Mouse (Mus musculus) limb, embryonic 15.5 days (tissue): ENCODE measurements around the gene Ankrd26. TPM values are rescaled to one million over a fixed set of nuclear protein-coding genes. Genes with fewer than 3 reads are reported as not detected.
"Not testable (repeated sequence)": the region's sequence is repeated elsewhere in the genome, so short reads cannot be mapped to it uniquely, and the experiment has no call there.

ENCODE experiments used
- ATAC-seq: fragments of 200-750 bp; cut with Nextera tagmentation; 2 replicates; pipeline ENCODE4 v1.8.0; 2017; ENCODE audit warnings: low read depth, moderate TSS enrichment; ENCODE audit not compliant: insufficient number of reproducible peaks, low FRiP score, low TSS enrichment
- H3K27ac ChIP-seq: fragments of 300-500 bp; sonication (generic); 2 replicates; pipeline ENCODE4 v1.5.1; 2015; ENCODE audit warnings: moderate library complexity, mild to moderate bottlenecking, inconsistent platforms
- H3K27me3 ChIP-seq: fragments of 300-500 bp; sonication (generic); 2 replicates; pipeline ENCODE4 v1.6.1; 2015; ENCODE audit warnings: inconsistent platforms
- H3K36me3 ChIP-seq: fragments of 300-500 bp; sonication (generic); 2 replicates; pipeline ENCODE4 v1.6.1; 2015; ENCODE audit warnings: inconsistent platforms
- H3K4me1 ChIP-seq: fragments of 300-500 bp; sonication (generic); 2 replicates; pipeline ENCODE4 v1.6.1; 2015; ENCODE audit warnings: inconsistent platforms
- H3K4me2 ChIP-seq: fragments of 300-500 bp; sonication (generic); 2 replicates; pipeline ENCODE4 v1.6.1; 2015; ENCODE audit warnings: mild to moderate bottlenecking, inconsistent platforms
- H3K4me3 ChIP-seq: fragments of 300-500 bp; sonication (generic); 2 replicates; pipeline ENCODE4 v1.5.1; 2015; ENCODE audit warnings: mild to moderate bottlenecking, inconsistent platforms
- H3K9ac ChIP-seq: fragments of 300-500 bp; sonication (generic); 2 replicates; pipeline ENCODE4 v1.6.1; 2015; ENCODE audit warnings: inconsistent platforms
- H3K9me3 ChIP-seq: fragments of 300-500 bp; sonication (generic); 2 replicates; pipeline ENCODE4 v1.6.1; 2016; ENCODE audit warnings: inconsistent platforms
- WGBS: fragments of 180-500 bp; shearing (Covaris S2); methylation state at CpG from one replicate; pipeline ENCODE4 v1.1.7; 2015; 5-methylcytosine and 5-hydroxymethylcytosine counted together
- polyA plus RNA-seq: library from polyadenylated mRNA; unstranded; fragments of >200 nt; fragmentation: Nextera tagmentation; extraction: Ambion mirVana; gene quantifications from 2 replicates; pipeline ENCODE4 v1.2.1, GENCODE M21; 2015

The Ankrd26 gene
- polyA plus RNA-seq, result 12.0 and 12.6 TPM in 2 replicates

DNA sequence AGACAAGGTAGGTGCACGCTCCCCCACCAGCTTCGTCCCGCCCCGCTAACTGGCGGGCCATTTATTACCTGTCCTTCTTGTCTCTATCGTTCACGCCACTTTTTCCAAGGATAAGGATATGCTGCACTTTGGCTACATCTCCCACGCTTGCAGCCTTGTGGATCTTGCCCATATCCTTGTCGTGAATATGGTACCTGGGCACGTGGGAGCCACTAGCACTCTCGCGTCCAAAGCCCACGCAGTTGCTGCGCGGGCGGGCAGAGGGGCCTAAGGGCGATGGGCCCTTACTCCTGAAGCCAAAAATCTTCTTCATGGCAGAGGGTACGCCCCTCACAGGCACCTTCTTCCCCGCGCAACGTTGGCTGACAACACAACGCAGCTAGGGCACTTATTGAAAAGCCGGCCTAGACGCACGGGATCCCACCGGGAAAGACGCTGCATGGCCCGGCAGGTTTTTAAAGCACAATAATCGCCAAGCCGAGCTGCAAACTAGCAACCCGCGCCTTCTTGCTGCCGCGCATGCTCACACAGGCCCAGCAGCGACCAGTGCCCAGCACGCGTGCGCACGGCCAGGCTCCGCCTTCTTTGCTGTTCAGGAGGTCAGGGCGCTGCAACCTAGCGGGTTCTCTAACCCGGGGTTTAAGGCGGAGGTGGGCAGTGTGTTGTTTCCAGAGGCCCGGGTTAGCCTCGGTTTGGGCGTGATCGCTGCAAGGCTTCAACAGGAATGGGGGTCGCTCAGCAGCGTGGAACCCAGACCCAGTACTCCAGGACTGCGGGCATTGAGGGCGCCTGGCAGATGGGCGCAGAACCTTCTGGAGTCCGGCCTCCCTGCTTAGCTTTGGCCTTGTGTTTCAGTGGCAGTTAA, at the start of gene Ankrd26:
TSS of gene Ankrd26 (minus strand) at position 482 of the 865 bp plus-strand sequence.
- Histone ChIP-seq H3K4me1 (peaks cover 8% of the 10 kb centered on the region; the same call in 1 of the 2 replicates), H3K4me2 (peak within 1 kb of the TSS; percentile 83), H3K9me3 (no peaks in the 10 kb centered on the region), H3K27me3 (no peaks in the 10 kb centered on the region), H3K9ac (peak within 1 kb of the TSS; percentile 64), H3K4me3 (peak within 1 kb of the TSS; percentile 69), H3K27ac (peak within 1 kb of the TSS; percentile 85), H3K36me3 (peaks cover 15% of the 10 kb centered on the region)
- 4% methylated on average over 54 of the region's 54 CpGs for whole genome bisulfite sequencing
- peak; percentile 86 for ATAC-seq

DNA sequence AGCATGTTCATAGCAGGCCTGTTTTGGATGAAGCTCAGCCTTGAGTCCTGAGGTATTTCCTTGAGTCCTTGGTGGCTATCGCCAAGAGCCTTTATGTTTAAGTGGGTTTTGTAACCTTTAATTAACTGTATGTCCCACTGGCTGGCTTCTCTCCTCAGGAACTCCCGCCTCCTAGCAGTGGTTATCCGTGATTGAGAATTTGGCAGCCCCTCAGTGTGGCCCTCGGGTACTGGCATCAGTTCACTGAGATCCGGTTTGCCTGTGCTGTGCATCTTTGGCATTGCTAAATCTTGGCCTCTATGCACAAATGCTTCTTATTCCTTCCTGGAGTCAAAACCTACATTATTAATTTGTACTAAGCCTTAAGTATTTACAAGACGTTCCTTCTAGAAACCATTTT, 46.9 kb upstream of the Ankrd26 start:
- no peak for ATAC-seq
- no peak overlapping the region for H3K27ac ChIP-seq
- WGBS, result 78% methylated on average over 6 of the region's 6 CpGs
- H3K4me1 ChIP-seq, result no peaks in the 10 kb centered on the region
- H3K4me3 ChIP-seq, result no peak overlapping the region
- H3K9ac ChIP-seq, result no peak overlapping the region
- H3K9me3 ChIP-seq, result no peaks in the 10 kb centered on the region
- H3K27me3 ChIP-seq, result no peaks in the 10 kb centered on the region
- H3K36me3 ChIP-seq, result peaks cover 37% of the 10 kb centered on the region
- H3K4me2 ChIP-seq, result no peak overlapping the region

- H3K4me1 ChIP-seq, result no peaks in the 10 kb centered on the region
- H3K4me3 ChIP-seq, result no peak overlapping the region
- no peak for ATAC-seq
- 76% methylated on average over 7 of the region's 7 CpGs for WGBS
- no peaks in the 10 kb centered on the region for H3K27me3 ChIP-seq
- no peak overlapping the region for H3K9ac ChIP-seq
- peaks cover 37% of the 10 kb centered on the region for H3K36me3 ChIP-seq
- H3K9me3 ChIP-seq, result no peaks in the 10 kb centered on the region
- H3K4me2 ChIP-seq, result no peak overlapping the region
- no peak overlapping the region for H3K27ac ChIP-seq
These were observed 43.9 kb upstream of the Ankrd26 start for GRCm38 (mm10) chr6:118605974-118606373.

DNA sequence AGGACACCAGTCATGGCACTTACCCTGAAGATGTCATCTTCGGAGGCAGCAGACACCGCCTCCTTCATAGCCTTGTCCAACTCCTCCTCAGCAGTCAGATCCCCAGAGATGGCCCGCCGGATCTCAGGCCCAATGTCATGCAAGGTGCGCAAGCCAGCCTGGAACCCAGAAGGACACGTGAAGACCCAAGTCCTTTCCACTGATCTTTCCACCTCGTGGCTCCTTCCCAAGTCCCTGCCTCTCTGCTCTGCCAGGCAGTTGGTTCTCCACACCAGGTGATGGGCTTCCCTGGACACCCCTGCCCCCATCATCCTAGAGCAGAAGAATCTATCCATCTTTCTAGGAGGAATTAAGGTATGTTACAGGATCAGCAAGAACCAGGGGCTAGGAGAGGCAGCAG, 41.8 kb upstream of the Ankrd26 start:
- H3K36me3 ChIP-seq, result peaks cover 38% of the 10 kb centered on the region
- no peak overlapping the region for H3K4me3 ChIP-seq
- H3K9ac ChIP-seq, result no peak overlapping the region
- H3K9me3 ChIP-seq, result no peaks in the 10 kb centered on the region
- no peaks in the 10 kb centered on the region for H3K27me3 ChIP-seq
- no peaks in the 10 kb centered on the region for H3K4me1 ChIP-seq
- no peak for ATAC-seq
- H3K4me2 ChIP-seq, result no peak overlapping the region
- no peak overlapping the region for H3K27ac ChIP-seq
- 89% methylated on average over 7 of the region's 7 CpGs for WGBS

DNA sequence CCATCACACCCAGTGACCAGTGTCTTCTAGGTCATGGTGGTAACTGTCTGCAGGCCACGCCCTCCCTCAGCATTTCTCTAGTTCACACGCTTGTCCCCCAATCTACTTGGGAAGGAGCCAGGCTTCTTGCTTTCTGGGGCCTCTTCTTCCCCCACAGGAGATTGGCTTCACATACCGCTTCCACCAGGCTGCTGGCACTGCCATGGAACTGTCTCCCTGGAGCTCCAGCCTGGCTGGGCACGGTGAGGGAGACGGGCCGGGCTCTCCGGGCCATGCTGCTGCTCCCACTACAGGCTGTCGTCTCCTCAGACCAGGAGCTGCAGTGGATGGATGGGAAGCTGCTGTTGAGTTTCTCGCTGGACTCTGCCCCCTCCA, 33.6 kb upstream of the Ankrd26 start:
- no peak overlapping the region for H3K4me3 ChIP-seq
- no peak overlapping the region for H3K4me2 ChIP-seq
- H3K27me3 ChIP-seq, result peaks cover 11% of the 10 kb centered on the region; the same call in 1 of the 2 replicates
- 81% methylated on average over 9 of the region's 9 CpGs for WGBS
- peaks cover 12% of the 10 kb centered on the region for H3K4me1 ChIP-seq
- H3K36me3 ChIP-seq, result peaks cover 26% of the 10 kb centered on the region
- no peak for ATAC-seq
- no peak overlapping the region for H3K9ac ChIP-seq
- no peak overlapping the region for H3K27ac ChIP-seq
- H3K9me3 ChIP-seq, result no peaks in the 10 kb centered on the region

DNA sequence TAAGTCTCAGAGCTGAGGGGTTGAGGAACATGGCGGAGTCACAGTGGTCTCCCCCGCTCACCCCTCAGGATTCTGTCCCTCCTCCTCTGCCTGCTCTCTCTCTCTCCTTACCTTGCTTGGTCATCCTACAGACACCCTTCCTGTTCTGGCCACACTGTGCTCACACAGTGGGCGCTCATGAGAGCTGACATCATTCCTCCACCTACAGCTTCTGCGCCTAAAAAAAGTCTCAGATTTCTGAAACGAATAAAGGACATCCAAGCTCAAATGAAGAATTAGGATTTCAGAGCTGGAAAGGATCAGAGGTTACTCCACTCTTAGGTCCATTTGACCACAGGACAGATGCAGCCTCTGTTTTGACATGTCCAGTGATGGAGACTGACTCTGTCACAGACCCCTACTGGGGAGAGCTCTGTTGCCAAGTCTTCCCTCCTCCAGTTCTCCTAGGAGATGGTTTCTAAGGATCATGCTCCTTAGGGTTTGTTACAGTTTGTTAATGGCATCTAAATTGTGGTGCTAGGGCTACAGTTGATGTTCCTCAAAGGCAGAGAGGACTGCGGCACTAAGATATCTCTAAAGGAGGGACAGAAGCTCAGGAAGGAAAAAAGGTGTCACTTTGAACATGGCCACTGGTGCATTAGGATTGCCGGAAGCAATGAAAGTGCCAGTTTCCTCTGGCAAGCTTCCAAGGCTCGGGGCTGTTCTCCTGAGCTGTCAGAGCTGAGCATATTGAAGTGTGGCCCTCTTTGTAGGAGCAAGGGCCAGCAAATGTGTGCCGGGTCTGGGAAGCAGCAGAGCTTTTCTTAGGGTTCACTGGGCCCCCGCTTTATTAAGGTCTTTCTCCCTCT, 33.0 kb upstream of the Ankrd26 start:
- WGBS, result 77% methylated on average over 10 of the region's 10 CpGs
- no peak overlapping the region for H3K9ac ChIP-seq
- H3K36me3 ChIP-seq, result peaks cover 26% of the 10 kb centered on the region
- peaks cover 12% of the 10 kb centered on the region for H3K4me1 ChIP-seq
- H3K4me3 ChIP-seq, result no peak overlapping the region
- no peak for ATAC-seq
- H3K27ac ChIP-seq, result no peak overlapping the region
- no peak overlapping the region for H3K4me2 ChIP-seq
- no peaks in the 10 kb centered on the region for H3K9me3 ChIP-seq
- peaks cover 11% of the 10 kb centered on the region; the same call in 1 of the 2 replicates for H3K27me3 ChIP-seq

GRCm38 (mm10) chr6:118594070-118594469, 32.0 kb upstream of the Ankrd26 start:
- Histone ChIP-seq H3K9ac (no peak overlapping the region), H3K4me3 (peak overlapping the region; percentile 29), H3K36me3 (peaks cover 26% of the 10 kb centered on the region), H3K9me3 (no peaks in the 10 kb centered on the region), H3K27me3 (peaks cover 11% of the 10 kb centered on the region; the same call in 1 of the 2 replicates), H3K4me1 (peaks cover 12% of the 10 kb centered on the region), H3K27ac (no peak overlapping the region), H3K4me2 (peak overlapping the region; percentile 56)
- WGBS, result 40% methylated on average over 10 of the region's 10 CpGs
- no peak for ATAC-seq

DNA sequence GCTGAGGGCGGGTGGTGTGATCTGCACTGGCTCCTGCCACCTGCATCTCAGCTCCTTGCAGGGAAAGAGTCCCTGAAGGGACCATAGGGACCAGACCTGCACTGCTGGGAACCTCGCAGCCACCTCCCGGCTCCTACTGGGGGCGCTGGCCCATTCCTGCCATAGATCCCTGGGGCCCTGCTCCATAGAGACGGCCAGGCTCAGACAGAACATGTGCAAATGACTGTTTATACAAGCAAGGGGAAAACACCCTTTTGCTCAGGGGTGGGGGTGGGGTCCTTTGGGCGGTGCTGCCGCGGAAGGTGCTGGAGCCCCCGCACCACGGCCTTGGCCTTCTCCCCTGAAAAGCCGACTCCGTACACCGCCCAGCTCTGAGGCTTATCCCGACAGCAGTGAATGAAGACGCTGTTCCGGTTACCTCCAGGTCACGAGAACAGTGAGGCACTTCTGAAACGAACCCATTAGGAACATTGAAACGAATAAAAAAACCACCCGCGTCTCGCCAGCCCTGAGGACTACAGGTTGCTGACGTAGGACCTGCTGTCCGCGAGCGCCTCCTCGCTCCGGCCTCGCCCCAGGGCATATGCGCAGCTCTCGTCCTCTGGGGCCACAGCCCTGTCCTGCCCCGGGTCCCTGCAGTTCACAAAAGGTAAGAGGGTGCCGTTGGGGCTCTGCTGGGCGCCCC, 31.5 kb upstream of the Ankrd26 start:
- Histone ChIP-seq H3K4me2 (peak overlapping the region; percentile 56), H3K4me1 (peaks cover 12% of the 10 kb centered on the region), H3K27me3 (peaks cover 11% of the 10 kb centered on the region; the same call in 1 of the 2 replicates), H3K9ac (no peak overlapping the region), H3K27ac (no peak overlapping the region), H3K4me3 (peak overlapping the region; percentile 29), H3K36me3 (peaks cover 26% of the 10 kb centered on the region), H3K9me3 (no peaks in the 10 kb centered on the region)
- ATAC-seq, result peak; percentile 53; the same call in 1 of the 2 replicates
- 12% methylated on average over 34 of the region's 34 CpGs for WGBS

DNA sequence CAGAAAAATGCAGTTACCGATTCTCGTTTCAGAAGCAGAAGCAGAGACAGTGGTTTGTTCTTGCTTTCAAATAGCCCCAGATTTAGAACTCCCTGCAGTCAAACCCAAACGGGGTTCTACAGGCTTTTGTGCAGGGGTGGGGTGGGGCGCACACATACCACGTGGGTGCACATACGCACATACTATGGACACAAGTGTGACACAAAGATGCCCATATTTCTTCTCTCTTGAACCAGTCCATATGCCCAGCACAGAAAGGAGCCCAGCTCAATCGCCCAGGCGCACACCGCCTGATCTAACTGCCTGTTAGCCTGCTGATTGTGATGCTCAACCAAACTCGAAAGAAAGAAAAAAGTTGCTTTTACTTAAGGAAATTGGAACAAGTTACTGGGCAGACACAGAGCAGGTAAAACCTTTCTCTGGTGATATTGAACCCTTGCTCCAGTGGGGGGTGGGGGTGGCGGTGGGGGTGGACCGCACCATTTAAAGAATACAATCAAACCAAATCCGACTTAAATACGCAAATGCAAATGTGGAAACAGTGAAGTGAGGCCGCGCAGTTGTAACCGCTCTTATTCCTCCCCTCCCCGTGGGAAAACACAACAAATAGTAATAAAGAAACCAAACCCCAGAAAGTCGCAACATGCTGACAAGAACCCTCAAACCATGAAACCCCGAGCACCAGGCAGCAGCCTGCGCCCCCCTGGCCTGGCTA, 30.8 kb upstream of the Ankrd26 start:
- Histone ChIP-seq H3K4me3 (peak overlapping the region; percentile 29), H3K36me3 (peaks cover 22% of the 10 kb centered on the region), H3K9me3 (no peaks in the 10 kb centered on the region), H3K27ac (no peak overlapping the region), H3K27me3 (peaks cover 11% of the 10 kb centered on the region; the same call in 1 of the 2 replicates), H3K4me1 (peaks cover 12% of the 10 kb centered on the region), H3K9ac (no peak overlapping the region), H3K4me2 (peak overlapping the region; percentile 56)
- 46% methylated on average over 21 of the region's 21 CpGs for WGBS
- no peak for ATAC-seq

GRCm38 (mm10) chr6:118578741-118579140, 16.7 kb upstream of the Ankrd26 start:
- WGBS, result 81% methylated on average over 4 of the region's 4 CpGs
- H3K36me3 ChIP-seq, H3K9me3 ChIP-seq, H3K4me2 ChIP-seq, ATAC-seq, H3K4me3 ChIP-seq, H3K27me3 ChIP-seq, H3K4me1 ChIP-seq, H3K27ac ChIP-seq, H3K9ac ChIP-seq: not testable (repeated sequence)

DNA sequence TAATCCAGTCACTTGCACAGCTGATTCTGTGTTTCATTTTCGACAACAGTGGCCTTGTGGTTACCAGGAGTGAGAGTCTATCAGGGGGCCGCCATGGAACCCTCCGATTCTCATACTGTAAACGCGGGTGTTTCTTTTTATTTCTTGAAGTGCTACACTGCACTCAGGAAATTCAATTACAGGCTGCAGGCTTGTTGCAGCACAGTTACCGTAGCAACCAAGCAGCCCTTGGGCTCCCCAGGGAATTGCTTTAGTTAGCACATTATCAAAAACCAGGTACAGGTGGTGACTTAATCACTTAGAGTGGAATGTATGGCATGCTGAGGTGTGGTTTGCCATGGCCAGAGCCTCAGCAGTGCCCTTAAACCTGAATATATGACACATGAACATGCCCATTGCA, 12.3 kb upstream of the Ankrd26 start:
- no peaks in the 10 kb centered on the region for H3K4me1 ChIP-seq
- H3K9me3 ChIP-seq, result no peaks in the 10 kb centered on the region
- no peak overlapping the region for H3K4me2 ChIP-seq
- H3K27me3 ChIP-seq, result no peaks in the 10 kb centered on the region
- WGBS, result 37% methylated on average over 6 of the region's 6 CpGs
- H3K36me3 ChIP-seq, result no peaks in the 10 kb centered on the region
- H3K4me3 ChIP-seq, result no peak overlapping the region
- no peak overlapping the region for H3K9ac ChIP-seq
- ATAC-seq, result no peak
- H3K27ac ChIP-seq, result no peak overlapping the region
